Mouse (Mus musculus) lung, adult 2 months (tissue): ENCODE results near the gene Tmem240.

Experiments
- CTCF ChIP-seq: fragments of 200-500 bp; IDR thresholded peaks from 2 replicates; pipeline ENCODE4 v1.5.1; 2011; ENCODE audit warnings: mild to moderate bottlenecking, low read length, control low read depth; ENCODE audit not compliant: insufficient read depth
- POLR2A ChIP-seq: fragments of 200-500 bp; IDR thresholded peaks from 2 replicates; pipeline ENCODE4 v1.6.1; 2011; ENCODE audit warnings: low read depth, mild to moderate bottlenecking, control low read depth, low read length, borderline replicate concordance; ENCODE audit errors: extremely low read depth

DNA sequence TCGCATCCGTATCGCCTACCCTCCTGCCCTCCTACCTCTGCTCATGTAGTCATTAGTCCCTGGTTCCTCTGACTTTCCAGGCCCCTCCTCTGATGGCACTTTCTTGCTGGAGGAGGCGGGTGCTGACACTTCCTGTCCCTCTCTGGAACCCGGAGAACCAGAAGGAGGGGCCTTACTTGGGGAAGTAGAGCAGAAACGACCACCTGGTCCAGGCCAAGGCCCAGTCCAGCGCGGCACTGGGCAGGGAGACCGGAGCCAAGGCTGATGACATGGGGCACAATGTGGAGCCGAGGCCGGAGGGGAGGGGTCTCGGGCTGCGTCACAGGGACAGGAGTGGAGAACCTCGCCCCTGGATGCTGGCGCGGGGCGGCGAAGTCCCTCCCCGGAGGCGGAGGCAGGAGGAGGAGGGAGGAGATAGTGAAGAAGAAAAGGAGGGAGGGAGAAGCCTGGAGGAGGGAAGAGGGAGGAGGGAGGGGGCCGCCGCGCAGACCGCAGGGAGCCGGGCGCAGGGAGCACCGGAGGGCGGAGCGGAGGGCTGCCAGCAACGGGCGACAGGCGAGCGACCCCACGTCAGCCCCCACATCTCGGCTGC is at the start of gene Tmem240:
- TF ChIP-seq CTCF (no peak), POLR2A (peak; percentile 22; the same call in 1 of the 2 replicates)
